8 mouse cellular contexts compared by ENCODE assay signal in the genomic region with DNA sequence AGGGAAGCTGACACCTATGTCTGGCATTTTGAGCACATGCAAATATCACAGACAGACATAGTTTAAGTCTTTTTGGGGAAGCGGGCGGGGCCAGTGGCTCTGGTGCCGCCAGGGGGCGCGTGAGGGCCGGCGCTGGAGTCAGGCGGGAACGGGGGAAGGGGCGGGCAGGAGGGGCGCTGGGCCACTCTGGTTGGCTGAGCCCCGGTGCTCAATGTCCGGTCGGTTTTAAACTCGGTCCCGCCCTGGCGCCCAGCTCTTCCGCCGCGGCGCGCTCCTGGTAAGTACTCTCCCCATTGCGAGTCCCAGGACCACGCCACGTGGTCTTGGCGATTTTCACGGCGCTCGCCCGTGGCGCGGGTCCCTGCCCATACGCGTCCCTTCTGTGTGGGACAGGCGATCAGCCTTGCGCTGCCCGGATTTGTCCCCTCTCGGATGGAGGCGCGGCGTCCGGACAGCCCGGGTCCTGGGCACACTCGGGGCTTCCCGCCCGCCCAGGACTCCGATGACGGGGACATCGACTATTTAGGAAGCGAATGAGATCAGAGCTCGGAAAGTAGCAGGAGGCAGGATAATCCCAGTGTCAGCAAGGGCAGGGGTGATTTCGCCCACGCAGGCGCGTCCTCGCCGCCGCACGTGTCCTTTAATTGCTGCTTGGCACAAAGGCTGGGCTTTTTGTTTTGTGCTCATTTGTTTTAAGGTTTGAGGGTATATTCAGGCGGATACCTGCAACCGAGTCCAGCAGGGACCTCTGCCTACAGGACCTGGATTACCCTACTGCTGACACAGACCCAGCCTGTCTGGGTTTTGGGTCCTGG. TPM values are rescaled to one million over a fixed set of nuclear protein-coding genes. Genes with fewer than 3 reads are reported as not detected.
DNase-seq lines count a peak whose midpoint lies in the region; ATAC-seq and TF ChIP-seq lines count a peak whose summit lies in the region.

No protein-coding gene starts in this region.

- ATAC-seq in forebrain, embryonic 15.5 days (replicated peaks) = peak; percentile 95
- peak; percentile 96 for ATAC-seq in neural tube, embryonic 14.5 days (ENCODE audit: low read depth)

- H3K36me3 ChIP-seq in forebrain, embryonic 15.5 days = peaks cover 28% of the 10 kb centered on the region
- peaks cover 12% of the 10 kb centered on the region; the same call in 1 of the 2 replicates for H3K36me3 ChIP-seq in neural tube, embryonic 14.5 days (ENCODE audit: control insufficient read depth, insufficient read depth, low read length)
- no peaks in the 10 kb centered on the region for H3K36me3 ChIP-seq in testis, adult 2 months (ENCODE audit: control insufficient read depth, insufficient read depth, low read length)

- WGBS in forebrain, embryonic 15.5 days = under 1% methylated on average over 61 of the region's 61 CpGs
- under 1% methylated on average over 57 of the region's 61 CpGs for WGBS in neural tube, embryonic 14.5 days

- intact Hi-C loops in heart, postnatal 25 days (cut with DNase I) = loop anchor here (1.0 to 10.0 kb wide), 2 partner anchors 227 to 314 kb away; partner anchors contain the start of gene Nupl2

- peak; percentile 52; the same call in 1 of the 2 replicates for TF ChIP-seq CTCF in testis, adult 2 months (IDR thresholded peaks at IDR 0.05; ENCODE audit: control insufficient read depth, insufficient read depth, insufficient replicate concordance, low read depth, low read length)

- peak; percentile 83 for DNase-seq in ES-CJ7 (ENCODE audit: low read depth, low spot score)
- DNase-seq in cerebellum, adult 11-12 months = peak; percentile 85
- peak; percentile 79 for DNase-seq in heart, postnatal 25 days (ENCODE audit: low spot score)
- peak; percentile 79 to 91 for DNase-seq in layer of hippocampus, adult 18-20 months (ENCODE audit: low spot score in 2 of 2)
- DNase-seq in lung, adult 18-20 months = peak; percentile 88 to 92

- H3K4me2 ChIP-seq in forebrain, embryonic 15.5 days (replicated peaks) = peak overlapping the region; percentile 83
- peak overlapping the region; percentile 75 for H3K4me2 ChIP-seq in neural tube, embryonic 14.5 days (ENCODE audit: low read depth, low read length)

- H3K9me3 ChIP-seq in forebrain, embryonic 15.5 days = no peaks in the 10 kb centered on the region
- H3K9me3 ChIP-seq in neural tube, embryonic 14.5 days (ENCODE audit: control insufficient read depth, low read length) = no peaks in the 10 kb centered on the region

- H3K4me1 ChIP-seq in forebrain, embryonic 15.5 days = peaks cover 15% of the 10 kb centered on the region
- peaks cover 6% of the 10 kb centered on the region; the same call in 1 of the 2 replicates for H3K4me1 ChIP-seq in neural tube, embryonic 14.5 days (ENCODE audit: control insufficient read depth, insufficient read depth, low read length)
- H3K4me1 ChIP-seq in testis, adult 2 months (ENCODE audit: control insufficient read depth, insufficient read depth, low read length) = peaks cover 3% of the 10 kb centered on the region

- peak overlapping the region; percentile 97 for H3K4me3 ChIP-seq in forebrain, embryonic 15.5 days
- peak overlapping the region; percentile 88 for H3K4me3 ChIP-seq in neural tube, embryonic 14.5 days (ENCODE audit: low read depth, low read length)
- peak overlapping the region; percentile 73 for H3K4me3 ChIP-seq in testis, adult 2 months (ENCODE audit: control insufficient read depth, low read depth, low read length)

- TF ChIP-seq POLR2A in testis, adult 2 months (IDR thresholded peaks at IDR 0.05; ENCODE audit: control insufficient read depth, low read depth, low read length) = peak; percentile 50

- peak overlapping the region; percentile 76 for H3K27ac ChIP-seq in forebrain, embryonic 15.5 days (replicated peaks)
- H3K27ac ChIP-seq in neural tube, embryonic 14.5 days (ENCODE audit: low read depth, low read length) = peak overlapping the region; percentile 60
- H3K27ac ChIP-seq in testis, adult 2 months (ENCODE audit: control insufficient read depth, insufficient read depth, low read depth, low read length) = peak overlapping the region; percentile 15; the same call in 1 of the 2 replicates

- H3K27me3 ChIP-seq in forebrain, embryonic 15.5 days = no peaks in the 10 kb centered on the region
- no peaks in the 10 kb centered on the region for H3K27me3 ChIP-seq in neural tube, embryonic 14.5 days (ENCODE audit: control insufficient read depth, insufficient read depth, low read length)
- H3K27me3 ChIP-seq in testis, adult 2 months (ENCODE audit: control insufficient read depth, insufficient read depth, low read length) = no peaks in the 10 kb centered on the region

- peak overlapping the region; percentile 89 for H3K9ac ChIP-seq in forebrain, embryonic 15.5 days (replicated peaks)
- peak overlapping the region; percentile 76 for H3K9ac ChIP-seq in neural tube, embryonic 14.5 days (replicated peaks; ENCODE audit: low read depth, low read length)

RNA-seq across cellular contexts. Expression of gene Tomm7, which starts 6.6 kb away (rescaled TPM):
- 101 and 111 TPM in 2 replicates for polyA plus RNA-seq in forebrain, embryonic 15.5 days (2015; fragmentation: Nextera tagmentation; extraction: Ambion mirVana)
- total RNA-seq in heart, postnatal 25 days (2021) = 100 to 1,000 TPM; 102 to 106 TPM
- 10 to 100 TPM; 76.5 to 84.8 TPM for total RNA-seq in layer of hippocampus, adult 18-20 months (2021)
- 79.4 and 81.1 TPM in 2 replicates for polyA plus RNA-seq in neural tube, embryonic 14.5 days (2014; fragmentation: Nextera tagmentation; extraction: Ambion mirVana)
- polyA plus RNA-seq in testis, adult 2 months (2012; rRNA removed) = 107 and 115 TPM in 2 replicates

Comparison
In these comparisons a context has a peak if more than half of its experiments do, and no peak if none do; other contexts are left out.
1. Peak in every context shown above with its lines: DNase-seq, ATAC-seq, H3K4me3 ChIP-seq and H3K27ac ChIP-seq.
2. H3K27ac ChIP-seq: peak in every context shown above with its lines; median percentile 76 in forebrain, embryonic 15.5 days; 60 in neural tube, embryonic 14.5 days; 15 in testis, adult 2 months.